Mouse (Mus musculus): ENCODE measurements at regions not wholly inside any gene's neighbourhood (a gene's known extent, or its start where the extent isn't known, plus 50 kb on each side); places are given as distances from the start of the nearest gene placed in this dataset.

DNA sequence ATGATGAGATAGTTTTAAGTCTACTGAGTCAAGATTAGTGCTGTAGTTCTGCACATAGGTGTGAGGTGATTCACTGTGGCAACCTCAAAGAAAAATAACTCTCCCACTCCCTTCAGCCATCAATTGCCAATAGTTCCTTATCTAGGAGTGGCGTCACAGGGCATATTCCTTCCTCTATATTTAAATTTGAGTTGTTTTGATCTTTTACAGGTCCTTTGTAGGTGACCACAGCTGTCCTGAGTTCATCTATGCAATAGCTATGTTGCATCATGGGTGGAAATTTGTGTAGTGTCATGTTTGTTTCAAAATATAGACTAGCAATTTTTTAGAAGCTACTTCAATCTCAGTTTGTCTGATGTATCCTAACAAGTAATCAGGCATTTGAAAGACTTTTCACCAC, 177.0 kb downstream of the Tinag start:
- TF ChIP-seq EP300 (IDR thresholded peaks at IDR 0.05; ENCODE audit: insufficient read depth, low read depth, low read length) (no peak), POLR2A (IDR thresholded peaks at IDR 0.05; ENCODE audit: insufficient read depth, low read depth, low read length) (no peak), CTCF (IDR thresholded peaks at IDR 0.05) (no peak)
